Mouse (Mus musculus) bone marrow macrophage, adult 2 months (primary cell): Measurements from ENCODE around the gene Parva.

ENCODE experiments used
- CTCF ChIP-seq: IDR thresholded peaks from 2 replicates; pipeline ENCODE4 v1.5.1; 2012; ENCODE audit warnings: low read depth, mild to moderate bottlenecking, low read length, moderate library complexity
- POLR2A ChIP-seq: IDR thresholded peaks from 2 replicates; pipeline ENCODE4 v1.6.1; 2012; ENCODE audit warnings: mild to moderate bottlenecking, low read depth, low read length, borderline replicate concordance

- TF ChIP-seq CTCF (no peak), POLR2A (no peak)
Observed at GRCm38 (mm10) chr7:112528582-112529360, 101.5 kb downstream of the Parva start.
